Mouse (Mus musculus) midbrain, embryonic 10.5 days (tissue): ENCODE results near the gene Scn7a. TPM values are rescaled to one million over a fixed set of nuclear protein-coding genes. Genes with fewer than 3 reads are reported as not detected.

Experiments
- DNase-seq: peaks from one replicate; pipeline ENCODE4 v3.0.0-alpha.2; 2017; ENCODE audit warnings: low spot score
- H3K27ac ChIP-seq: fragments of 300-500 bp; sonication (generic); replicated peaks from 2 replicates; pipeline ENCODE4 v1.5.1; 2016; ENCODE audit warnings: mild to moderate bottlenecking
- H3K27me3 ChIP-seq: fragments of 300-500 bp; sonication (generic); 2 replicates; pipeline ENCODE4 v1.6.1; 2016; ENCODE audit warnings: low read depth, mild to moderate bottlenecking; ENCODE audit not compliant: poor library complexity, severe bottlenecking
- H3K36me3 ChIP-seq: fragments of 300-500 bp; sonication (generic); 2 replicates; pipeline ENCODE4 v1.6.1; 2016; ENCODE audit warnings: mild to moderate bottlenecking, moderate library complexity
- H3K4me1 ChIP-seq: fragments of 300-500 bp; sonication (generic); 2 replicates; pipeline ENCODE4 v1.6.1; 2016
- H3K4me3 ChIP-seq: fragments of 300-500 bp; sonication (generic); 2 replicates; pipeline ENCODE4 v1.5.1; 2016; ENCODE audit warnings: mild to moderate bottlenecking, moderate library complexity
- H3K9me3 ChIP-seq: fragments of 300-500 bp; sonication (generic); replicated peaks from 2 replicates; pipeline ENCODE4 v1.6.1; 2016; ENCODE audit warnings: mild to moderate bottlenecking
- WGBS: fragments of 180-500 bp; shearing (Covaris S2); methylation state at CpG from one replicate; pipeline ENCODE4 v1.1.7; 2016; 5-methylcytosine and 5-hydroxymethylcytosine counted together
- polyA plus RNA-seq: library from polyadenylated mRNA; unstranded; fragments of >200 nt; fragmentation: Nextera tagmentation; extraction: Ambion mirVana; gene quantifications from 2 replicates; pipeline ENCODE4 v1.2.1, GENCODE M21; 2016

Gene Scn7a
- polyA plus RNA-seq, 1 experiment from 2014 or later = 0.10 TPM

GRCm38 (mm10) chr2:66712071-66712470, 72.6 kb downstream of the Scn7a start:
- WGBS = 91% methylated on average over 2 of the region's 2 CpGs
- no peak overlapping the region for H3K27ac ChIP-seq

GRCm38 (mm10) chr2:66692300-66692699, 92.4 kb downstream of the Scn7a start:
- DNase-seq = no peak
- WGBS = 86% methylated on average over 2 of the region's 2 CpGs
- no peaks in the 10 kb centered on the region for H3K27me3 ChIP-seq
- H3K9me3 ChIP-seq = no peaks in the 10 kb centered on the region
- H3K4me1 ChIP-seq = no peaks in the 10 kb centered on the region
- H3K27ac ChIP-seq = no peak overlapping the region
- H3K4me3 ChIP-seq = no peak overlapping the region
- no peaks in the 10 kb centered on the region for H3K36me3 ChIP-seq

More at GRCm38 (mm10) chr2:66712071-66712470, 72.6 kb downstream of the Scn7a start:
- Histone ChIP-seq H3K36me3 (no peaks in the 10 kb centered on the region), H3K4me1 (no peaks in the 10 kb centered on the region), H3K9me3 (no peaks in the 10 kb centered on the region), H3K27me3 (no peaks in the 10 kb centered on the region), H3K4me3 (no peak overlapping the region)
- no peak for DNase-seq

GRCm38 (mm10) chr2:66661988-66662387, 122.7 kb downstream of the Scn7a start:
- WGBS = 91% methylated on average over 1 of the region's 1 CpGs
- Histone ChIP-seq H3K4me3 (no peak overlapping the region), H3K36me3 (no peaks in the 10 kb centered on the region), H3K4me1 (no peaks in the 10 kb centered on the region), H3K27ac (no peak overlapping the region), H3K27me3 (no peaks in the 10 kb centered on the region), H3K9me3 (no peaks in the 10 kb centered on the region)
- DNase-seq = no peak

GRCm38 (mm10) chr2:66656430-66656829, 128.3 kb downstream of the Scn7a start:
- H3K4me3 ChIP-seq = no peak overlapping the region
- no peaks in the 10 kb centered on the region for H3K36me3 ChIP-seq
- H3K27ac ChIP-seq = no peak overlapping the region
- DNase-seq = no peak
- WGBS = 94% methylated on average over 3 of the region's 3 CpGs
- no peaks in the 10 kb centered on the region for H3K27me3 ChIP-seq
- H3K4me1 ChIP-seq = no peaks in the 10 kb centered on the region
- no peaks in the 10 kb centered on the region for H3K9me3 ChIP-seq

GRCm38 (mm10) chr2:66655431-66655830, 129.3 kb downstream of the Scn7a start:
- DNase-seq = no peak
- Histone ChIP-seq H3K27me3 (no peaks in the 10 kb centered on the region), H3K36me3 (no peaks in the 10 kb centered on the region), H3K4me3 (no peak overlapping the region), H3K4me1 (no peaks in the 10 kb centered on the region), H3K27ac (no peak overlapping the region), H3K9me3 (no peaks in the 10 kb centered on the region)
- WGBS = 90% methylated on average over 2 of the region's 2 CpGs

GRCm38 (mm10) chr2:66644384-66644783, 140.3 kb downstream of the Scn7a start:
- 36% methylated on average over 5 of the region's 5 CpGs for WGBS
- no peak overlapping the region for H3K27ac ChIP-seq
- no peaks in the 10 kb centered on the region for H3K9me3 ChIP-seq
- DNase-seq = no peak
- no peaks in the 10 kb centered on the region for H3K27me3 ChIP-seq
- H3K4me3 ChIP-seq = no peak overlapping the region
- no peaks in the 10 kb centered on the region for H3K36me3 ChIP-seq
- H3K4me1 ChIP-seq = no peaks in the 10 kb centered on the region

- WGBS = 2% methylated on average over 29 of the region's 29 CpGs
- Histone ChIP-seq H3K27me3 (peaks cover 26% of the 10 kb centered on the region), H3K9me3 (no peaks in the 10 kb centered on the region), H3K4me1 (peaks cover 11% of the 10 kb centered on the region), H3K27ac (peak within 1 kb of the TSS; percentile 55; the same call in 1 of the 2 replicates), H3K36me3 (no peaks in the 10 kb centered on the region), H3K4me3 (peak within 1 kb of the TSS; percentile 60)
- peak; percentile 60 for DNase-seq
Observed at GRCm38 (mm10) chr2:66634580-66635359, 149.9 kb downstream of the Scn7a start, which contains the start of gene Scn9a. TSS of gene Scn9a (minus strand) at chr2:66634962.

- H3K4me3 ChIP-seq = no peak overlapping the region
- no peak overlapping the region for H3K27ac ChIP-seq
- WGBS = 37% methylated on average over 5 of the region's 5 CpGs
- H3K9me3 ChIP-seq = no peaks in the 10 kb centered on the region
- peaks cover 11% of the 10 kb centered on the region for H3K4me1 ChIP-seq
- H3K36me3 ChIP-seq = no peaks in the 10 kb centered on the region
- DNase-seq = no peak
- H3K27me3 ChIP-seq = peaks cover 26% of the 10 kb centered on the region
Observed at GRCm38 (mm10) chr2:66632728-66633127, 152.0 kb downstream of the Scn7a start.

Other genes with a start within 250 kb of the Scn7a start
- gene Scn9a, start 150.0 kb downstream of the Scn7a start, polyA plus RNA-seq = 1.2 and 1.7 TPM in 2 replicates